Mouse (Mus musculus) limb, embryonic 11.5 days (tissue): Measurements from ENCODE around the gene Ccl5. TPM values are rescaled to one million over a fixed set of nuclear protein-coding genes. Genes with fewer than 3 reads are reported as not detected.
"Not testable (repeated sequence)": the region's sequence is repeated elsewhere in the genome, so short reads cannot be mapped to it uniquely, and the experiment has no call there.

ENCODE experiments used
- ATAC-seq: fragments of 200-750 bp; cut with Nextera tagmentation; 2 replicates; pipeline ENCODE4 v1.8.0; 2017; ENCODE audit warnings: low read depth; ENCODE audit not compliant: insufficient number of reproducible peaks, low FRiP score, low TSS enrichment
- DNase-seq: peaks from one replicate; pipeline ENCODE4 v3.0.0-alpha.2; 2015; ENCODE audit warnings: low spot score
- H3K27ac ChIP-seq: fragments of 300-500 bp; sonication (generic); replicated peaks from 2 replicates; pipeline ENCODE4 v1.5.1; 2014; ENCODE audit warnings: low read depth, mild to moderate bottlenecking, low read length
- H3K27me3 ChIP-seq: fragments of 300-500 bp; sonication (generic); 2 replicates; pipeline ENCODE4 v1.6.1; 2014; ENCODE audit warnings: mild to moderate bottlenecking, low read length, mixed read lengths; ENCODE audit not compliant: control insufficient read depth, insufficient read depth
- H3K36me3 ChIP-seq: fragments of 300-500 bp; sonication (generic); 2 replicates; pipeline ENCODE4 v1.6.1; 2014; ENCODE audit warnings: mild to moderate bottlenecking, low read length, moderate library complexity, mixed read lengths; ENCODE audit not compliant: control insufficient read depth, insufficient read depth
- H3K4me1 ChIP-seq: fragments of 300-500 bp; sonication (generic); 2 replicates; pipeline ENCODE4 v1.6.1; 2014; ENCODE audit warnings: low read length, mixed read lengths; ENCODE audit not compliant: control insufficient read depth, insufficient read depth
- H3K4me2 ChIP-seq: fragments of 300-500 bp; sonication (generic); 2 replicates; pipeline ENCODE4 v1.6.1; 2014; ENCODE audit warnings: low read depth, mild to moderate bottlenecking, moderate library complexity; ENCODE audit not compliant: severe bottlenecking
- H3K4me3 ChIP-seq: fragments of 300-500 bp; sonication (generic); 2 replicates; pipeline ENCODE4 v1.5.1; 2014; ENCODE audit warnings: low read depth, low read length
- H3K9ac ChIP-seq: fragments of 300-500 bp; sonication (generic); 2 replicates; pipeline ENCODE4 v1.6.1; 2014; ENCODE audit warnings: mild to moderate bottlenecking, low read length
- H3K9me3 ChIP-seq: fragments of 300-500 bp; sonication (generic); 2 replicates; pipeline ENCODE4 v1.6.1; 2016; ENCODE audit warnings: low read length; ENCODE audit not compliant: control insufficient read depth
- WGBS: fragments of 180-500 bp; shearing (Covaris S2); extraction: QIAGEN DNeasy Blood & Tissue Kit; methylation state at CpG from one replicate; pipeline ENCODE4 v1.1.7; 2014; 5-methylcytosine and 5-hydroxymethylcytosine counted together
- polyA plus RNA-seq: library from polyadenylated mRNA; unstranded; fragments of >200 nt; fragmentation: Nextera tagmentation; extraction: Ambion mirVana; gene quantifications from 2 replicates; pipeline ENCODE4 v1.2.1, GENCODE M21; 2014

The Ccl5 gene
- polyA plus RNA-seq, 1 experiment from 2014 or later = not detected

- not testable (repeated sequence) for ATAC-seq, H3K36me3 ChIP-seq, H3K9me3 ChIP-seq, H3K9ac ChIP-seq, H3K27me3 ChIP-seq, DNase-seq, H3K27ac ChIP-seq, H3K4me3 ChIP-seq, H3K4me2 ChIP-seq, H3K4me1 ChIP-seq
- WGBS = 93% methylated on average over 7 of the region's 7 CpGs
These were observed 20.7 kb upstream of the Ccl5 start for GRCm38 (mm10) chr11:83551037-83551436.

GRCm38 (mm10) chr11:83550186-83550632 is 19.9 kb upstream of the Ccl5 start:
- Histone ChIP-seq H3K27me3 (no peaks in the 10 kb centered on the region), H3K4me1 (no peaks in the 10 kb centered on the region), H3K9me3 (no peaks in the 10 kb centered on the region), H3K27ac (no peak overlapping the region), H3K4me3 (no peak overlapping the region), H3K4me2 (no peak overlapping the region), H3K9ac (no peak overlapping the region), H3K36me3 (no peaks in the 10 kb centered on the region)
- DNase-seq = no peak
- ATAC-seq = no peak
- WGBS = 91% methylated on average over 5 of the region's 5 CpGs

GRCm38 (mm10) chr11:83544214-83544613 is 13.9 kb upstream of the Ccl5 start:
- no peaks in the 10 kb centered on the region for H3K9me3 ChIP-seq
- ATAC-seq (no peak), DNase-seq (no peak)
- H3K4me3 ChIP-seq = no peak overlapping the region
- H3K27me3 ChIP-seq = no peaks in the 10 kb centered on the region
- H3K36me3 ChIP-seq = no peaks in the 10 kb centered on the region
- no peaks in the 10 kb centered on the region for H3K4me1 ChIP-seq
- no peak overlapping the region for H3K27ac ChIP-seq
- no peak overlapping the region for H3K4me2 ChIP-seq
- H3K9ac ChIP-seq = no peak overlapping the region
- 72% methylated on average over 3 of the region's 3 CpGs for WGBS

- no peak overlapping the region for H3K27ac ChIP-seq
These were observed 11.1 kb upstream of the Ccl5 start for GRCm38 (mm10) chr11:83541415-83541814.

GRCm38 (mm10) chr11:83540931-83541330 is 10.6 kb upstream of the Ccl5 start:
- WGBS = 88% methylated on average over 2 of the region's 2 CpGs
- Histone ChIP-seq H3K9ac (no peak overlapping the region), H3K36me3 (no peaks in the 10 kb centered on the region), H3K9me3 (no peaks in the 10 kb centered on the region), H3K4me2 (no peak overlapping the region), H3K4me3 (no peak overlapping the region), H3K4me1 (no peaks in the 10 kb centered on the region), H3K27ac (no peak overlapping the region), H3K27me3 (no peaks in the 10 kb centered on the region)
- ATAC-seq = no peak
- DNase-seq = no peak

More at GRCm38 (mm10) chr11:83541415-83541814, 11.1 kb upstream of the Ccl5 start:
- Histone ChIP-seq H3K36me3 (no peaks in the 10 kb centered on the region), H3K4me2 (no peak overlapping the region), H3K9ac (no peak overlapping the region), H3K4me1 (no peaks in the 10 kb centered on the region), H3K4me3 (no peak overlapping the region), H3K27me3 (no peaks in the 10 kb centered on the region), H3K9me3 (no peaks in the 10 kb centered on the region)
- ATAC-seq = no peak
- WGBS = 91% methylated on average over 3 of the region's 3 CpGs
- no peak for DNase-seq

GRCm38 (mm10) chr11:83538705-83539314 is 8.5 kb upstream of the Ccl5 start:
- 86% methylated on average over 3 of the region's 3 CpGs for WGBS
- no peak overlapping the region for H3K4me3 ChIP-seq
- no peaks in the 10 kb centered on the region for H3K36me3 ChIP-seq
- H3K4me1 ChIP-seq = peaks cover 6% of the 10 kb centered on the region; the same call in 1 of the 2 replicates
- no peak overlapping the region for H3K4me2 ChIP-seq
- no peaks in the 10 kb centered on the region for H3K9me3 ChIP-seq
- H3K27ac ChIP-seq = no peak overlapping the region
- ATAC-seq = no peak
- no peaks in the 10 kb centered on the region for H3K27me3 ChIP-seq
- H3K9ac ChIP-seq = no peak overlapping the region
- no peak for DNase-seq

GRCm38 (mm10) chr11:83536831-83537230 is 6.5 kb upstream of the Ccl5 start:
- ATAC-seq = no peak
- no peak overlapping the region for H3K27ac ChIP-seq

GRCm38 (mm10) chr11:83534609-83535423 is 4.5 kb upstream of the Ccl5 start:
- no peak overlapping the region for H3K4me3 ChIP-seq
- H3K27me3 ChIP-seq = no peaks in the 10 kb centered on the region
- no peak overlapping the region for H3K9ac ChIP-seq
- 44% methylated on average over 13 of the region's 13 CpGs for WGBS
- H3K36me3 ChIP-seq = no peaks in the 10 kb centered on the region
- H3K4me1 ChIP-seq = peaks cover 6% of the 10 kb centered on the region; the same call in 1 of the 2 replicates
- H3K9me3 ChIP-seq = no peaks in the 10 kb centered on the region
- no peak overlapping the region for H3K4me2 ChIP-seq
- H3K27ac ChIP-seq = no peak overlapping the region
- peak; percentile 62; the same call in 1 of the 2 replicates for ATAC-seq
- peak; percentile 22 for DNase-seq

More at GRCm38 (mm10) chr11:83536831-83537230, 6.5 kb upstream of the Ccl5 start:
- DNase-seq = no peak
- no peaks in the 10 kb centered on the region for H3K9me3 ChIP-seq
- H3K36me3 ChIP-seq = no peaks in the 10 kb centered on the region
- no peaks in the 10 kb centered on the region for H3K27me3 ChIP-seq
- H3K4me3 ChIP-seq = no peak overlapping the region
- H3K4me1 ChIP-seq = peaks cover 6% of the 10 kb centered on the region; the same call in 1 of the 2 replicates
- H3K4me2 ChIP-seq = no peak overlapping the region
- no peak overlapping the region for H3K9ac ChIP-seq
- WGBS = 72% methylated on average over 3 of the region's 3 CpGs
